Mouse (Mus musculus) brain, adult 2 months (tissue): ENCODE data around the gene Hist1h3c.
"Not testable (repeated sequence)": the region's sequence is repeated elsewhere in the genome, so short reads cannot be mapped to it uniquely, and the experiment has no call there.

Experiments used
- DNase-seq: peaks from one replicate; pipeline ENCODE4 v3.0.0; 2011; ENCODE audit warnings: low read depth, low spot score

Hist1h3c gene

DNA sequence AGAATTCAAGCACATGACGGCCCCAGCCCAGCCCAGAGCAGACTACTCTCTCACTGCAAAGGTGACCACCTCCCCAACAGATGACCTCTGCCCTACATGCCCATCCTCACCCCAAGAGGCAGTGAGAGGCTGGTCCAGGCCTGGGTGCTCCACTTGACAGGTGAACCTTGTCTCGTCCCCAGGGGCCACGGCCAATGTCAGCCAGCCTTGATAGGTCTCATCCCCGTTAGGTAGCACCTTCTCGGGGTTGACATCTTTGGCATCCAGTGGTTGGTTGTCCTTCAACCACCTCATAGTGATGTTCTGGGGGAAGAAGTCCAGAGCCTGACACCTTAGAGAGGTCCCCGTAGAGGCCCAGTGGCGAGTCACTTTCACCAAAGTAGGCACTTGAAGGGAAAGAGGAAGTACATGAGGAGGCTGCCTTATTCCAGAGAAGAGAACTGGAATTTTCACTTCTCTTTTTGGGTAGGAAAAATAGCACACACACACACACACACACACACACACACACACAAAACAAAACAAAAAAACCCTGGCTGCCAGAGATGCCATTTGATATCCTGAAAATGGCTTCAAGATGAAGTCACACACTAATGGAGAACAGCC, 39.5 kb downstream of the Hist1h3c start:
- no peak for DNase-seq

DNA sequence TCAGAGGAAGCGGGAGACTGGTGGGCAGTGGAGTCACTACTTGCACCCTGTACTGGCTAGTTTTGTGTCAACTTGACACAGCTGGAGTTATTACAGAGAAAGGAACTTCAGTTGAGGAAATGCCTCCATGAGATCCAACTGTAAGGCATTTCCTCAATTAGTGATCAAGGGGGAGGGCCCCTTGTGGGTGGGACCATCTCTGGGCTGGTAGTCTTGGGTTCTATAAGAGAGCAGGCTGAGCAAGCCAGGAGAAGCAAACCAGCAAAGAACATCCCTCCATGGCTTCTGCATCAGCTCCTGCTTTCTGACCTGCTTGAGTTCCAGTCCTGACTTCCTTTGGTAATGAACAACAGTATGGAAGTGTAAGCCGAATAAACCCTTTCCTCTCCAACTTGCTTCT, 42.6 kb downstream of the Hist1h3c start:
- not testable (repeated sequence) for DNase-seq

DNA sequence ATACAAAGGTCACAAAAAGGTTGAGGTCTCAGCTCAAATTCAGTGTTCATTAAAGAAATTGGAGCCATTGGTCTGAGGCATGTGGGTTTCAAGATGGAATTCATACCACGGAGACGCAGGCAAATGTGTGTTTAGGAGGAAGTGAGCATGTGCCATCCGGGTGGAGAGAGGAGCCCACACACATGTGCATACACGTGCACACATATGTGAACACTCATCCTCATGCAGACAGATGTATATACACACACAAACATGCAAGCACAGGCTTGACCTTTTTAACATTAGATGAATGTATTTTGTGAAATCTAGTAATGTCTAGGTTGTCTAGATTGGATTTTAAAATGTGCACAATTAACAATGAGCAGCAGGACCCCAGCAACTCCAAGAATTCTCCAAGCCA, 43.2 kb downstream of the Hist1h3c start:
- DNase-seq = no peak

DNA sequence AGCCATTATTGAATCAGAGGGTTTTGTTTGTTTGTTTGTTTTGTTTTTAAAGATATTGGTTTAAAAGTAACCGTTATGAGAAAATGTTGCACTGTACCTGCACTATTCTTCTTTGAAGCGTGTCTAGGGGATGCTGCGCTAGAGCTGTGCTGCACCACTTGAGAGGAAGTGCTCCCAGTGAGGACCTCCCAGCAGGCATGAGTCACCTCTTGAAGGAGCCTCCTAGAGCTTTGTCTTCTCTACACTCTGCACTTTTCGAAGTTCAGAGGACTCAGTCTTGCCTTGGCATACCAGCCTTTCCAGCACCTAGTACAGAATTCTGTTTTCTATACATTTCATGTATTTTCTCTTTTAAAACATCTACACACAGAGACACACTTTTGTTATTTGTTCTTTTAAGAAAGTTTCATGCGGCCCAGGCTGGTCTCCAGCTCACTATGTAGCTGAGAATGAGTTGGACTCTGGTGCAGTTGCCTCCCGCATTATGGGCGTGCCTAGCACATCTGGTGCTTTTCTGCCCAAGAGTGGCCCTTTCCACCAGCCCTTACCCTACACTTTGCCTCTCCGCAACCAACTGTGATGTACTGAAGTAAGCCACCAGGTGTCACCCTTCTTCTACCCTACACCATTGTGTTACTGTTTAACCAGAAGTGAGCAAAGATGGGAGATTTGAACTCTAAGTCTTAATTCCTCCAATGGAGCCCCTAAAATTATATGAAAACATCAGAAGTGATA, 44.4 kb downstream of the Hist1h3c start:
- DNase-seq = peak; percentile 86

- DNase-seq = no peak
Observed at GRCm38 (mm10) chr13:23699767-23700166, 45.6 kb downstream of the Hist1h3c start.

DNA sequence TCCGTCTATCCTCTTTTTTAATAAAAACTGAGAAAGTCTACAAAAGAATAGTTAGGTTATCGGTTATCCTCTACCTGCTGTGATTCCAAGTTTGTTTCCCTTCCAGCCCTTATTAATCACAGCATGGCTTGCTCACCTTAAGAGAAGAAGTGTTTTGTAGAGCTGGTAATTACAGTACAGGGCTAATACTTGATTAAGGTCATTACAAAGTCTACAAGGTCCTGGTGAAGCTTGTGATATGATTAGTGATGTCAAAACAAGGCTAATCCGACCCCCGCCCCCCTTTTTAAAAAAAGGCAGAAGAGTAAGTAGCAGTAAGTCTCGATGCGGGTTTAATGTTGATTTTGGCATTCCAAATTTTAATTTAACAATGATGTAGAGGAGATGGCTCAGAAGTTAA, 46.4 kb downstream of the Hist1h3c start:
- no peak for DNase-seq

DNA sequence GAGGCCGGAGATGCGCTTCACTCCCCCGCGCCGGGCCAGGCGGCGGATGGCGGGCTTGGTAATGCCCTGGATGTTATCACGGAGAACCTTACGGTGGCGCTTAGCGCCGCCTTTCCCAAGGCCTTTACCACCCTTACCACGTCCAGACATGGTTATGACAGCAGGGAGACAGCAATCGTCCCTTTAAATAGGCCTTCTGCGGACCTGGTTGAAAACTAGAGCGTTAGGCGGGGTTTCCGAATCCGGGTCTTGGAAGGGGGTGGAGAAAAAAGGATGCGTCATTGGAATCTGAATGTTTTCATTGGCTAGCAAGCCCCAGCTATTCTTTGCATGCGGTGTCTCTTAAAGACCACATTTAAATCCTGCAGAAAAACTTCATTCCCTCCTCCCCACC, 47.1 kb downstream of the Hist1h3c start, which contains the start of gene Hist1h4c:
TSS of gene Hist1h4c (minus strand) at position 155 of the 394 bp plus-strand sequence.
- peak; percentile 100 for DNase-seq

DNA sequence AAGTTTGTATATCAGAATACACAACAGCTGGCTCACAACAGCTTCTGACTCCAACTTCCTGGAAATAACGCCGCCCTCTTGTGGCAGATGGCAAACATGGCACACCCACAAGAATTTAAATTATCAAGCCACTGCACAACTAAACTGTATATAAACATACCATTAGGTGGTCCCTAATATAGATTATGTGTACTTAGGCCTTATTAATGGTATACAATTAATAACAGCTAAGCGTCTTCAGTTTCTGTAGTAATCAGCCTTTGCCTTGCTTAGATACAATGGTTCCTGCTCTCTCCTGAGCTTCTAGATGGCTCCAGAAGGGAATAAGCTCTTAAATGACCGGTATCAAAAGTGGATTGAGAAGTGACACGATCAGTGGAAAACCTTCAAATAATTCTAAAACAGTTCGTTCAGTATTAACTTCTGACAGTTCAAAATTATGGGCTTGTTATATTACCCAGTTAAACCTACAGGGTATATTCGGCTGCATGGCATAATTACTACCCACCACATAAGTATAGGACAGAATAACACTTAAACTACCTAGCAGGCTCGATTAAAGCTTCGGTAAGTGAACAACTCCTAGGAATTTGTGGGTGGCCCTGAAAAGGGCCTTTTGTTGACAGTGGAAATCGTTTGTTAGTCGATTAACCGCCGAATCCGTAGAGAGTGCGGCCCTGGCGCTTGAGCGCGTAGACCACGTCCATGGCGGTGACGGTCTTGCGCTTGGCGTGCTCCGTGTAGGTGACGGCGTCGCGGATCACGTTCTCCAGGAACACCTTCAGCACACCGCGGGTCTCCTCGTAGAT, 47.7 kb downstream of the Hist1h3c start:
- DNase-seq = peak; percentile 82

DNA sequence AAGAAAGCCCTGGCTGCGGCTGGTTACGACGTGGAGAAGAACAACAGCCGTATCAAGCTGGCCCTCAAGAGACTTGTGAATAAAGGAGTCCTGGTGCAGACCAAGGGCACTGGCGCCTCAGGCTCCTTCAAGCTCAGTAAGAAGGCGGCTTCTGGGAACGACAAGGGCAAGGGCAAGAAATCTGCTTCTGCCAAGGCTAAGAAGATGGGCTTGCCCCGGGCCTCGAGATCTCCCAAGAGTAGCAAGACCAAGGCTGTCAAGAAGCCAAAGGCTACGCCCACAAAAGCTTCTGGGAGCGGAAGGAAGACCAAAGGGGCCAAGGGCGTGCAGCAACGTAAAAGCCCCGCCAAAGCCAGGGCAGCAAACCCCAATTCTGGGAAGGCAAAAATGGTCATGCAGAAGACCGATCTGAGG, 49.3 kb downstream of the Hist1h3c start:
- no peak for DNase-seq

GRCm38 (mm10) chr13:23695514-23695913, 49.9 kb downstream of the Hist1h3c start, which contains the start of gene Hist1h1t:
Gene Hist1h1t, plus strand, starts transcription at chr13:23695814.
- no peak for DNase-seq
